Mouse (Mus musculus): ENCODE measurements around the gene Pck1. TPM values are rescaled to one million over a fixed set of nuclear protein-coding genes. Genes with fewer than 3 reads are reported as not detected.
"Not testable (repeated sequence)": the region's sequence is repeated elsewhere in the genome, so short reads cannot be mapped to it uniquely, and the experiment has no call there.

The Pck1 gene
- polyA plus RNA-seq, 1 experiment from 2014 or later = not detected

GRCm38 (mm10) chr2:173119023-173119944, 33.6 kb upstream of the Pck1 start, which contains the start of gene Ctcfl:
Gene Ctcfl, minus strand, starts transcription at chr2:173119525.
- ATAC-seq (replicated peaks; ENCODE audit: low FRiP score) = no peak; the same call in 1 of the 2 replicates
- no peak within 1 kb of the TSS for H3K27ac ChIP-seq (ENCODE audit: low read depth, low read length)

DNA sequence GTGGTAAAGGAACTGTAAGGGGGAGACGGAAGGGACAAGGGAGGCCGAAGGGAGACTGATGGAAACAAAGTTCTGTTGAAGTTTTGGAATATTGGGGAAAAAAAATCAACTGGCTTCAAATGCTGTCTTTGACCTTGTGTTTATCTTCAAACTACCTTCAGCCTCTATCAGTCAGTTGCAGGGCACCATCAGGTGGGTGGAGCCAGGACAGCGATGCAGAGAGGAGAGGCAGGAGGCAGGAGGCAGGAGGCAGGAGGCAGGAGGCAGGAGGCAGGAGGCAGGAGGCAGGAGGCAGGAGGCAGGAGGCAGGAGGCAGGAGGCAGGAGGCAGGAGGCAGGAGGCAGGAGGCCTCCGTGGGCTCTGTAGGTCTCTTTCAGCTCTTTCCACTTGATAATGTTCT, 32.7 kb upstream of the Pck1 start:
- 69% methylated on average over 4 of the region's 4 CpGs for WGBS
- not testable (repeated sequence) for DNase-seq (ENCODE audit: low spot score); H3K36me3 ChIP-seq (ENCODE audit: control insufficient read depth, insufficient read depth, low read length); H3K9ac ChIP-seq (ENCODE audit: low read length); H3K4me1 ChIP-seq (replicated peaks; ENCODE audit: control insufficient read depth, insufficient read depth, low read length); H3K4me3 ChIP-seq (ENCODE audit: low read depth, low read length); H3K27me3 ChIP-seq (ENCODE audit: control insufficient read depth, insufficient read depth, low read length); H3K4me2 ChIP-seq (ENCODE audit: low read depth, low read length, severe bottlenecking); H3K9me3 ChIP-seq (ENCODE audit: control insufficient read depth, low read length); H3K27ac ChIP-seq (ENCODE audit: low read depth, low read length); ATAC-seq (replicated peaks; ENCODE audit: low FRiP score)

More at GRCm38 (mm10) chr2:173119023-173119944, 33.6 kb upstream of the Pck1 start, which contains the start of gene Ctcfl:
- no peaks in the 10 kb centered on the region for H3K9me3 ChIP-seq (ENCODE audit: control insufficient read depth, low read length)
- H3K27me3 ChIP-seq (ENCODE audit: control insufficient read depth, insufficient read depth, low read length) = no peaks in the 10 kb centered on the region
- WGBS = 85% methylated on average over 35 of the region's 35 CpGs
- H3K4me1 ChIP-seq (replicated peaks; ENCODE audit: control insufficient read depth, insufficient read depth, low read length) = 0 out of 2 replicates have a peak, but pooled peaks cover 1% of the 10 kb centered on the region
- H3K9ac ChIP-seq (ENCODE audit: low read length) = no peak within 1 kb of the TSS
- H3K4me2 ChIP-seq (ENCODE audit: low read depth, low read length, severe bottlenecking) = no peak within 1 kb of the TSS
- no peak for DNase-seq (ENCODE audit: low spot score)
- no peaks in the 10 kb centered on the region for H3K36me3 ChIP-seq (ENCODE audit: control insufficient read depth, insufficient read depth, low read length)
- H3K4me3 ChIP-seq (ENCODE audit: low read depth, low read length) = no peak within 1 kb of the TSS

DNA sequence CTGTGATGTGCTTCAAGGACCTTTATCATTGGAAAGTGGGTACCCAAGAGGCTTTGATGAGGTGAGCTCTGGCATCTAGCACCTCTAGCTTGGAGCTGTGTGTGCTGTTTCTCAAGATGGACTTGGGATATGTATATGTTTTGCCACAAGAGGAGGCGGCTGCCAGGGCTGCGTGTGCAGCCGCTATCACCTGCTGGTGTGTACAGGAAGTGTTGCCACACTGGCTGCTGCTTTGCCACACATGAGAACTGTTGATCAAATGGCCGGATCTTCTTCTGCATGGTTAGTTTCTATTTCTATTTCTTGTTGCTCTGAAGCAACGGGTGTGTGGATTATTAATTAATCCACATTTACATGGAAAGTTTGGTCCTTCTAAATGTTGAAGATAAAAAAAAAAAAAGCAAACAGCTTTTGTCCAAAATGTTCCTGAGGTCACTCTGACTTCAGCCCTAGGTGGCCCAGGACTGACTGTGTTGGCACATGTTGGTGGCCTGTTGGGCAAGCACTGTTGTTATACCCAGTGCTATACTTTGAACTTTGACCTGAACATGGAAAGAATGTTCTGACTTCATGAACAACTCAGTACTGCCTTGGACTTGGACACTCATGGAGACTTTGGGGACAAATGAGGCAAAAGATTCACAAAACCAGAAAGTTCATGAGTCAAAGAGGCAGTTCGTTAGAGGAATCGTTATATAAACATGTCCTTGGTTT, 28.7 kb upstream of the Pck1 start:
- no peaks in the 10 kb centered on the region for H3K4me1 ChIP-seq (replicated peaks; ENCODE audit: control insufficient read depth, insufficient read depth, low read length)
- no peaks in the 10 kb centered on the region; the same call in 1 of the 2 replicates for H3K9me3 ChIP-seq (ENCODE audit: control insufficient read depth, low read length)
- no peak overlapping the region for H3K4me3 ChIP-seq (ENCODE audit: low read depth, low read length)
- no peaks in the 10 kb centered on the region for H3K36me3 ChIP-seq (ENCODE audit: control insufficient read depth, insufficient read depth, low read length)
- H3K9ac ChIP-seq (ENCODE audit: low read length) = no peak overlapping the region
- H3K27ac ChIP-seq (ENCODE audit: low read depth, low read length) = no peak overlapping the region
- no peaks in the 10 kb centered on the region for H3K27me3 ChIP-seq (ENCODE audit: control insufficient read depth, insufficient read depth, low read length)
- DNase-seq (ENCODE audit: low spot score) (no peak), ATAC-seq (replicated peaks; ENCODE audit: low FRiP score) (no peak)
- no peak overlapping the region for H3K4me2 ChIP-seq (ENCODE audit: low read depth, low read length, severe bottlenecking)
- WGBS = 90% methylated on average over 7 of the region's 7 CpGs

GRCm38 (mm10) chr2:173126386-173126785, 26.5 kb upstream of the Pck1 start:
- Histone ChIP-seq H3K9me3 (ENCODE audit: control insufficient read depth, low read length) (no peaks in the 10 kb centered on the region; the same call in 1 of the 2 replicates), H3K4me2 (ENCODE audit: low read depth, low read length, severe bottlenecking) (no peak overlapping the region), H3K4me1 (replicated peaks; ENCODE audit: control insufficient read depth, insufficient read depth, low read length) (no peaks in the 10 kb centered on the region), H3K4me3 (ENCODE audit: low read depth, low read length) (no peak overlapping the region), H3K9ac (ENCODE audit: low read length) (no peak overlapping the region), H3K27me3 (ENCODE audit: control insufficient read depth, insufficient read depth, low read length) (no peaks in the 10 kb centered on the region), H3K27ac (ENCODE audit: low read depth, low read length) (no peak overlapping the region), H3K36me3 (ENCODE audit: control insufficient read depth, insufficient read depth, low read length) (no peaks in the 10 kb centered on the region)
- DNase-seq (ENCODE audit: low spot score) = no peak
- 78% methylated on average over 4 of the region's 4 CpGs for WGBS
- ATAC-seq (replicated peaks; ENCODE audit: low FRiP score) = no peak

GRCm38 (mm10) chr2:173129111-173129510, 23.7 kb upstream of the Pck1 start:
- Histone ChIP-seq H3K9ac (ENCODE audit: low read length) (no peak overlapping the region), H3K4me2 (ENCODE audit: low read depth, low read length, severe bottlenecking) (no peak overlapping the region), H3K27ac (ENCODE audit: low read depth, low read length) (no peak overlapping the region), H3K9me3 (ENCODE audit: control insufficient read depth, low read length) (no peaks in the 10 kb centered on the region; the same call in 1 of the 2 replicates), H3K4me3 (ENCODE audit: low read depth, low read length) (no peak overlapping the region), H3K36me3 (ENCODE audit: control insufficient read depth, insufficient read depth, low read length) (no peaks in the 10 kb centered on the region), H3K4me1 (replicated peaks; ENCODE audit: control insufficient read depth, insufficient read depth, low read length) (no peaks in the 10 kb centered on the region), H3K27me3 (ENCODE audit: control insufficient read depth, insufficient read depth, low read length) (no peaks in the 10 kb centered on the region)
- ATAC-seq (replicated peaks; ENCODE audit: low FRiP score) (no peak), DNase-seq (ENCODE audit: low spot score) (no peak)
- WGBS = 83% methylated on average over 2 of the region's 2 CpGs

DNA sequence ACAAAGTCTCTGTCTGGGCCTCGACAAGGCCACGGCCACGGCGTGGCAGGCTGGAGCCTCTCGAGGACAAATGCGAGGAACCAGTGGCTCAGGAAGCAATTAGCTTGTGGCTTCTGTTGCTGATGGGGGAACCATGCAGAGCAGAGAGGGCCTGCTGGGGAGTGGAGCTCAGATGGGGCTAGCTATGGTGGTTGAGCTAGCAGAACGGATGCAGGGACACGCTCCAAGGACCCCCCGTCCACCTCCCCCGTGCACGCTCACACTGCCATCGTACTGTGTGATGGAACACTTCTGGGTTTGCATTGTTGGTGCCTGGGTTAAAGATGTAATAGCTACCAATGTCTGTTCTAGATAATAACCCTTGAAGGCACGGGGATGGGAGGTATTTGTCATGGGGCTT, 20.6 kb upstream of the Pck1 start:
- Histone ChIP-seq H3K36me3 (ENCODE audit: control insufficient read depth, insufficient read depth, low read length) (no peaks in the 10 kb centered on the region), H3K4me2 (ENCODE audit: low read depth, low read length, severe bottlenecking) (no peak overlapping the region), H3K27me3 (ENCODE audit: control insufficient read depth, insufficient read depth, low read length) (no peaks in the 10 kb centered on the region), H3K9ac (ENCODE audit: low read length) (no peak overlapping the region), H3K9me3 (ENCODE audit: control insufficient read depth, low read length) (no peaks in the 10 kb centered on the region), H3K4me3 (ENCODE audit: low read depth, low read length) (no peak overlapping the region), H3K27ac (ENCODE audit: low read depth, low read length) (no peak overlapping the region), H3K4me1 (replicated peaks; ENCODE audit: control insufficient read depth, insufficient read depth, low read length) (no peaks in the 10 kb centered on the region)
- WGBS = 93% methylated on average over 13 of the region's 13 CpGs
- DNase-seq (ENCODE audit: low spot score) (no peak), ATAC-seq (replicated peaks; ENCODE audit: low FRiP score) (no peak)

GRCm38 (mm10) chr2:173132794-173133300, 20.0 kb upstream of the Pck1 start:
- Histone ChIP-seq H3K9me3 (ENCODE audit: control insufficient read depth, low read length) (no peaks in the 10 kb centered on the region), H3K4me2 (ENCODE audit: low read depth, low read length, severe bottlenecking) (no peak overlapping the region), H3K36me3 (ENCODE audit: control insufficient read depth, insufficient read depth, low read length) (no peaks in the 10 kb centered on the region), H3K9ac (ENCODE audit: low read length) (no peak overlapping the region), H3K4me1 (replicated peaks; ENCODE audit: control insufficient read depth, insufficient read depth, low read length) (no peaks in the 10 kb centered on the region), H3K4me3 (ENCODE audit: low read depth, low read length) (no peak overlapping the region), H3K27me3 (ENCODE audit: control insufficient read depth, insufficient read depth, low read length) (no peaks in the 10 kb centered on the region), H3K27ac (ENCODE audit: low read depth, low read length) (no peak overlapping the region)
- WGBS = 90% methylated on average over 8 of the region's 8 CpGs
- ATAC-seq (replicated peaks; ENCODE audit: low FRiP score) = no peak
- DNase-seq (ENCODE audit: low spot score) = no peak

DNA sequence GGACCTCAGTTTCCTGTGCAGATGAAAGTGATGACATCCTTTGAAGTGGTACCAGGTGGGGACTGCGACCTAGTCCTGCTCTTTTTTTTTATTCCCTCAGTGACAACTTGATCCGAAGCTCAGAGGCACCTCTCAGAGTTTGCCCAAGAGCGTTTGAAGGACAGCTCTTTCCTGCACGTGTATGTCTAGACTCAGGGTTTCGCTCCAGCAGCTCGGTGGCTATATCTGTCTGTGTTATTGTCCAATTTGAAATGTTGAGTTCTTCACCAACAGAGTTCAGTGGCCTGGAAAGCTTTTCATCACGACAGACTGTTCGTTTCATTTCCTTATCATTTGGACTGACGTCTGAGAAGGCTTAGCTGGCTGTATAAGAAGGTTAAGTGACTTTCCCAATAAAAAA, 18.2 kb upstream of the Pck1 start:
- WGBS = 81% methylated on average over 9 of the region's 9 CpGs
- no peak overlapping the region for H3K4me2 ChIP-seq (ENCODE audit: low read depth, low read length, severe bottlenecking)
- H3K36me3 ChIP-seq (ENCODE audit: control insufficient read depth, insufficient read depth, low read length) = no peaks in the 10 kb centered on the region
- H3K4me1 ChIP-seq (replicated peaks; ENCODE audit: control insufficient read depth, insufficient read depth, low read length) = peaks cover 3% of the 10 kb centered on the region; the same call in 1 of the 2 replicates
- DNase-seq (ENCODE audit: low spot score) (no peak), ATAC-seq (replicated peaks; ENCODE audit: low FRiP score) (no peak)
- no peak overlapping the region for H3K27ac ChIP-seq (ENCODE audit: low read depth, low read length)
- H3K9me3 ChIP-seq (ENCODE audit: control insufficient read depth, low read length) = no peaks in the 10 kb centered on the region
- H3K4me3 ChIP-seq (ENCODE audit: low read depth, low read length) = no peak overlapping the region
- H3K27me3 ChIP-seq (ENCODE audit: control insufficient read depth, insufficient read depth, low read length) = no peaks in the 10 kb centered on the region
- no peak overlapping the region for H3K9ac ChIP-seq (ENCODE audit: low read length)
